Mouse (Mus musculus) leukemia stem cell, adult 10-12 weeks (primary cell): ENCODE measurements around the gene Glb1. TPM values are rescaled to one million over a fixed set of nuclear protein-coding genes. Genes with fewer than 3 reads are reported as not detected.

ENCODE experiments used
- polyA plus RNA-seq: library from polyadenylated mRNA; stranded (reverse); fragments of >175 nt; gene quantifications from 2 replicates; pipeline ENCODE4 v1.2.3, GENCODE M21; 2012; ENCODE audit warnings: low replicate concordance

The Glb1 gene
- polyA plus RNA-seq = 4.7 and 7.2 TPM in 2 replicates

DNA sequence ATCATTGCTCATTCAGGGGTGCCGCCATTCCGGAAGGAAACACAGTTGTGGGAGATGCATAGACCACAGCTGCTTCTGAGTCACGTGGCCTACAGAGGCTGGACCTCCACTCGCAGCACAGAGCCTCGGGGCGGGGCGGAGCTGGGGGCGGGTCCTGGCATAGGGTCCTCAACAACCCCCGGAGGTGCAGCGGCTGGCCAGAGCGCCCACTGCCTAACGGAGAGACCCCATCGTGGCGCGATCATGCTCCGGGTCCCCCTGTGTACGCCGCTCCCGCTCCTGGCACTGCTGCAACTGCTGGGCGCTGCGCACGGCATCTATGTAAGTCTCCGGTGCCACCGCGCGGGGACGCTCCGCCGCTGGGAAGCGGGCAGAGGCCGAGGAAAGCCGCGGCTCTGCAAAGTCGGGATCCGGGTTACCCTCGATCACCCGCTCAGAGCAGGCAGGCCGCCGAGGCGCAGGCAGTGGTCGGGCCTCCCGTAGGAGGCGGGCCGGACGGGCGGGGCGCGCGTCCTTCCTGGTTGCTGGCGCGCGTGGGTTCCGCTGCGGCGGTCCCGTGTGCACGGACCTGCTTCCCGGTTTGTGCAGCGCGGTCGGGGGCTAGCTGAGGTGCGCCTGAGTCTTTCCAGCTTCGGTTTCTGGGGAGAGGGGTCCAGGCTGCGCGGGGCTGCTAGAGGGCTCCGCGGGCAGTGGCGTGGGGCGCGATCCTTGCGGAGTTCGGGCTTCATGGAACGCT lies at the start of gene Glb1, which contains the start of gene Tmppe:
Gene Glb1, plus strand, starts transcription at position 128 of the 736 bp plus-strand sequence.
Gene Tmppe, plus strand, starts transcription at position 157 of the 736 bp plus-strand sequence.

GRCm38 (mm10) chr9:114389905-114390748 lies 10.7 kb upstream of the Glb1 start, which contains the start of gene Crtap:
Gene Crtap (minus strand): TSS chr9:114390675.

DNA sequence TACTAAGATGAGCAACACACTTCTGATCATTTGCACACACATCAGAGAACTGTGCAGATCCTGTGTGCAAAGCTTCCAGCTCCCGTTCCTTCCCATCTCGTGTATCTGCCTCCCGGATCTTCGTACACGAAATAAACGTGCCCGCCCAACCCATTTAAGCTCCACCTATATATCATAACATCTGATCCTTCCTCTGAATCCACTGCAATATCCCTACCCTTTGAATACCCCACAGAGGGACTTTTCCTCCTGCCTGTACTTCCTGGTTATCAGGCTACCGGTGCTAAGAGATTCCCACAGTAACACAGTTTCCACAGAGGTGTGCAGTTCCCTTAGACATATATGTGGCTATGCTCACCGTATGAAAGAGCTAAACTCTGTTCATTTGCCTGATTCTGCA lies 103.9 kb downstream of the Glb1 start, which contains the start of gene Ccr4:
Gene Ccr4, minus strand, starts transcription at position 101 of the 400 bp plus-strand sequence.

DNA sequence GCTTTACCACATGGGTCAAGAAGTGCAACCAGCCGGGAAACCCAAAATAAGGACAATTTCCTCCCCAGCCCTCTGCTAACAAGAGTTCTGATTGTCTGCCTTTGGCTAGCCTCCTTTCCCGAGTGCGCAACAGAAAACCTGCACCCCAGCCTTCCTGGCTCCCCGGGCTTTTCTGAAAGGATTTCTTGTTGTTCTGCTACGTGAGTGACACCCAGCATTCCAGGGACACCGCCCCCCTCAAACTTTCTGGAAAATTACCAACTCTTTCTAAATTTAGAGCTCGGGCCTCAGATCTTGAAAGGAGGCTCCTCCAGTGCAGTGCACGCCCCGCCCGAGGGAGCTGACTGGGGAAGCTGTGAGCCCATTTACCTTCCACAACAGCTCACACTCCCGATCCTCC lies 114.5 kb downstream of the Glb1 start, which contains the start of gene C130032M10Rik:
Gene C130032M10Rik, plus strand, starts transcription at position 334 of the 400 bp plus-strand sequence.

Other genes starting within 250 kb of the Glb1 start
- not detected in 2 replicates for gene Bcl2a1c, start 70.9 kb upstream of the Glb1 start, polyA plus RNA-seq
- 8.6 and 14.1 TPM in 2 replicates for gene Crtap, start 10.4 kb upstream of the Glb1 start, polyA plus RNA-seq
- gene Tmppe, start within 50 bp of the Glb1 start, polyA plus RNA-seq = 2.0 and 8.1 TPM in 2 replicates
- not detected in 2 replicates for gene Ccr4, start 103.8 kb downstream of the Glb1 start, polyA plus RNA-seq
- not detected in 2 replicates for gene C130032M10Rik, start 114.6 kb downstream of the Glb1 start, polyA plus RNA-seq
- 0.05 and 0.06 TPM in 2 replicates for gene Trim71, start 163.3 kb downstream of the Glb1 start, polyA plus RNA-seq
- gene Cnot10, start 239.1 kb downstream of the Glb1 start, polyA plus RNA-seq = 17.2 and 19.0 TPM in 2 replicates